Mouse (Mus musculus) ovary, postnatal 36 days (tissue): ENCODE measurements at regions not wholly inside any gene's neighbourhood (a gene's known extent, or its start where the extent isn't known, plus 50 kb on each side); places are given as distances from the start of the nearest gene placed in this dataset.
A peak's percentile ranks its signal among the peaks of the same experiment; 100 is the strongest.

Source experiments
- DNase-seq: peaks from one replicate; pipeline ENCODE4 v3.0.0; 2022; ENCODE audit warnings: low spot score, mixed read lengths

- DNase-seq, result no peak
These were observed 94.8 kb upstream of the Rap1b start for GRCm38 (mm10) chr10:117940441-117941265.

DNA sequence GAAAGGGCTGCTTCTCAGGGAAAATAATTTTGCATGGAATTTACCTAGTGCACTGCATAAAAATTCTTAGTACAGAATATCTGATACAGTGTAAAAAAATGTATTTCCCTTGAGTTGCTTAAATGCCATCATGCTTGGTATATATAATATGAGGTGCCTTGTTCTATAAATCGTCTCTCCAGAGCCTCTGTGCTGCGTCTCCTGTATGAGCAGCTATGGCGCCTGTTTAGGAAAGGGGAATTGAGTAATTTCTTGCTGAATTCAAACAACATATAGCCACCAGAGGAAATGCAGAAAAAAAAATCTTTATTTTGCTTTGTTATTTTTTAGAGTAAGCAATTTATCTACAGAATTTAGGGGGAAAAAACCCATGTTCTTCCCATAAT, 95.4 kb upstream of the Rap1b start:
- no peak for DNase-seq

DNA sequence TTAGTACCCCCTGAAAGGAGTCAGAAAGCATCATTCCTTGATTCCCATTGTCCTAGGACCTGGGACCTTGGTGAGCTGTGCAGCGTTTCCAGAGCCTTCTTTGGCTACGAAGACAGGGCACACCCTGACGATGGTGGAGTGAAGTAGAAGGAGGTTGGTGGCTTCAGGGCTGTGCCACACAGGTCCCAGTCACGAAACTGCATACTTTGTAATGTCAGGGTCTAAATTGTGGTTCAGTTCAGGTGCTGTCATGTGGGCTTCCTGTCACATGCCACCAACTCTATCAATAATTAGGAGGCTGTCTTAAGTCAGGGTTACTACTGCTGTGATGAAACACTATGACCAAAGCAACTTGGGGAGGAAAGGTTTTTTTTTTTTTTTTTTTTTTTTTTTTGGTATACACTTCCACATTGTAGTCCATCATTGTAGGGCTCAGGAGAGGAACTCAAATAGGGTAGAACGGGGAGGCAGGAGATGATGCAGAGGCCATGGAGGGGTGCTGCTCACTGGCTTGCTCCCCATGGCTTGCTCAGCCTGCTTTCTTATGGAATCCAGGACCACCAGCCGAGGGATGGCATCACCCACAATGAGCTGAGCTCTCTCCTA, 98.0 kb upstream of the Rap1b start:
- no peak for DNase-seq

GRCm38 (mm10) chr10:117947191-117947590, 101.4 kb upstream of the Rap1b start:
- DNase-seq, result no peak

DNA sequence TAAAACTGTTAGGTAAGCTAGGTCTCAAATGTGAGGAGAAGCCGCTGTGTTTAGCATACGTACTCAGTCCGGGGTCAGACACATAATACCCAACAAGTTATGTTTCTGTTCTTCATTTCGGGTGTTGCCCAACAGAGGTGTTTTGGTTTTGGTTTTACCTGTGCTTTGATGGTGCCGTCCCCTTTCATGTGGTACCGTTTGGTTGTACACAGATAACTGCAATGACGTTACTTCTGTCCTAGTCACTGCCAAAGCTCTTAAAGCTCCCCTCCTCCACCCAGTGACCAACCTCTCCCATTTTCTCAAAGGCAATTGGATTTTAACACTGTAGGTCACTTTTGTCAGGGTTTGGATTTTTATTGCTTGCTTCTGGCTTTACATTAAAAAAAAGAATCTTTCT, 102.1 kb upstream of the Rap1b start:
- no peak for DNase-seq

DNA sequence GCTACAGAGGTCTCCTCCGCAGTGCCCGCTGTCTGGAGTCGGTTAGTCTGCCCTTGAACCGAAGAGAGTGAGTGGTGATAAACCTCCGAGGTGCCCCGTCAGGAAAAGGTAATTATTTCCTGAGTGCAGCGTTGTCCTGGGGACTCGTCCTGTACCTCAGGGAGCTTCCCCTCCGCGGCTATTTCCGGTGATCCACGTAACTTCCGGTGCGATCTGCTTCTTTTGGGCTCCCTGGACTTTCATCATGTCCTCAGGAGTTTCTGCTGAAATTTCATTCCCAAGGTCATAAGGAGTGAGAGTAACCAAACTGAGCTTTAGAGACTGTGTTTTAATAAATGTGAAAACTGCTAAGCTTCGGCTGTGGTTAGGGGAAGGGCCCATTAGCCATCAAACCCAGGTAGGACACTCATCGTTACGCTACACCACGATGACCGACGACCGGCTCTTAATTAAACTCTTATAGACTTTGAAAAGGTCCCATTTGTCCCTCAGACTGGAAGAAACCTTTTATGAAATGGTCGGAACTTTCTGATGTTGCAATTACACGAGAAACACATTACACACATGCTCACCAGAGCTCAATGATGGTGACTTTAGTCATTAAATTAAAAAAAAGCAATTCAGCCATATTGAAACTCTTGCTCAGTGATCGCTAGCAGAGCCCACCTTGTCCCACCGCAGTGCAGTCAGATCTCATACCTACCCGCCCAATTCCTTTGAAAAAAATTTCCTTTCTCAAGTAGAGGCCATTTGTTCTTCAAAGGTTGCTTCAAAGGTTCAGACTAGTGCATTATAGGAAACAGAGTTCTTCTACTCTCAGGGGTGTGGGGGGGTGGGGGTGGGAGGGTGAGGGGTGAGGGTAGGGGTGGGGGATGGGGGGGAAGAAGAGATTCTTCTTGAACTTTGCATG, 106.5 kb upstream of the Rap1b start:
- DNase-seq, result peak; percentile 9

GRCm38 (mm10) chr10:117953026-117953711, 107.3 kb upstream of the Rap1b start:
- peak; percentile 27 for DNase-seq

DNA sequence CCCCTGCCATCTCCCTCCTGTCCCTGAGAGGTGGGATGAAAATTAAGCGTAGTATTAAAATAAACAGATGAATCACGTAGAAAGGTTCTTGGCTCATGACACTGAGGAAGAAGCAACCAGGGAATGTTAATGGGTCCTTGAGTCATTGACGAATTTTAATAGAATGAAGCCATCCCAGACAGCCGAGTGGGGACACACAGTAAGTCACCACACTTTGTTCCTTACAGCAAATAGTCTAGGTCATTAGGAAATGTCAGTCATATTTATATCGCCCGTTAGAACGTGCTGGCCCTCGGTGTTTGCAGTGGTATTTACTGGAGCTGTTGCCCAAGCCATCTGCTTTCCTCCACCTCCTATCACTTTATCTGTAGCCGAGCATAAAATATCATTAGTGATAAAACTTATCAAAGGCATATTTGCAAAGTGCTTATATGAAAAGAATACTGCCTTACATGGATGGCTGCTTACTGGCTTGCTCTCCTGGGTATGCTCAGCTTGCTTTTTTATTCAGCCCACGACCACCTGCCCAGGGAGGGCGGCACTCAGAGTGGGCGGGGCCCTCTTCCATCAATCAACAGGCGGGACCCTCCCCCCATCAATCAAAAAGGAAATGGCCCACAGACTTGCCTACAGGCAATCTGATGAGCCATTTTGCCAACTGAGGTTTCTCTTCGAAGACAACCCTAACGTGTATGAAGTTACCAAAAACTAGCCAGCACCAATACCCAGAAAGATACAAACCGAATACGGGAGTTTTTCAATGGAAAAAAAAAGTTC, 110.5 kb upstream of the Rap1b start:
- DNase-seq, result no peak

- DNase-seq, result no peak
These were observed 128.9 kb upstream of the Rap1b start for GRCm38 (mm10) chr10:117974706-117975105.

DNA sequence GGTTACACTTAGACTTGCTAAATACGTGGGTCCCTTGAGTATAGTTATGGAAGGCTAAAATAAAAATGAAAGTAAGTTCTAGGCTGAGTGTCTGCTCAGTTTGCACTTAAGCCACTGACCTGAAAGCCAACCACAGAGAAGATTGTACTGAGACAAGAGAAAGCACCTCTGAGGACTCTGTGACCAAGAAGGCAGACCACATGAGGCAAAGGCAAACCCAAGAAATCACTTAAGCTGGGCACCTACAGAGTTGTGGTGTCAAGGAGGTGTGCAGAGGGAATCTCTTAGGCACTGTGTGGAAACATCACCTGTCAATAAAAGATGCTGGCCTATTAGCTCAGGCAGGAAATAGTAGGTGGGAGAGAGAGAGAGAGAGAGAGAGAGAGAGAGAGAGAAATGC, 129.6 kb upstream of the Rap1b start:
- no peak for DNase-seq

DNA sequence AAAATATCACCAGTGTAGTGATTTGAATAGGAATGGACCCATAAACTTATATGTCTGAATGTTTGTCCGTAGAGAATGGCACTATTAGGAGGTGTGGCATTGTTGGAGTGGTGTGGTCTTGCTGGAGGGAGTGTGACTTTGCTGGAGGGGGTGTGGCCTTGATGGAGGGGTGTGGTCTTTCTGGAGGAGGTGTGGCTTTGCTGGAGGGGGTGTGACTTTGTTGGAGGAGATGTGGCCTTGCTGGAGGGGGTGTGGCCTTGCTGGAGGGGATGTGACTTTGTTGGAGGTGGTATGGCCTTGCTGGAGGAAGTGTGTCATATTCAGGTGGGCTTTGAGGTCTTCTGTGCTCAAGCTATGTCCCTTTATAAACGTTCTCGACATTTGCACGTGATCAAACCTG, 133.3 kb upstream of the Rap1b start:
- DNase-seq, result no peak

GRCm38 (mm10) chr10:117982611-117983210, 136.9 kb upstream of the Rap1b start:
- no peak for DNase-seq

- no peak for DNase-seq
These were observed 137.4 kb upstream of the Rap1b start for GRCm38 (mm10) chr10:117983271-117983670.

DNA sequence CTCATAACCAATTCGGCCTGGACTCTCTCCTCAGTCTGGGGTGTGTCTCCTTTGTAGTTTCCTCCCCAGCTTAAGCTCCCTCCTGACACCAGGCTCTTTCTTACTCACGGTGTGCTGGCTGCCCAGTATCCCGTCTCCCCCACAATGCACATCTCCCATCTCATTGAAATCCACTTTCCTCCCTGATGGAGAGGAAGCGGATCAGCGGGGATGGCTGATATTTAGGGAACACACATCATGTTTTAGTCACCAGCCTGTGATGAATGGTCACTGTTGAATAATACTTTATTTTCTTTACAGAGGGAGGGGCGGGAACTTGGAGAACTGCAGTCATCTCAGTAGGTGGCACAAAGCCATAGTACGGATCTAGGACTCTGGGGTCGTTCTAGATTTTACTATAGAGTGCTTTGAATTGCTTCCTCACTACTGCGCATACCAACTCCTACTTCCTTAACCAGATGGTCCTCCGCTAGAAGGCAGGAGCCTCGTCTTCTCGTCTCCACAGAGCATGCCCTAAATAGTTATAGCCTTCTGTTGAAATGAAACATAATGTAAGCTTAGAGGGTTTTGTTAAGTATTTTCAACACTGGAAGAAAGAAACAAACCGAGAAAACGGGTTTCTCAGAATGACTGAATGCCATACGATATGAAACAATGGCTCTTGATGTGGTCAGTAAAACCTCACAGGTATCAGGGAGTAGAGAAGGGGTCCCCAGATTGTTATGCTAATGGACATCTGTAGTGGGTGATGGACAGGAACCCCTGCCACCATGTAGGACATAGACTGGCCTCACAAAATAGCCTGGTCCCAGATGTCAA, 139.2 kb upstream of the Rap1b start:
- no peak for DNase-seq

DNA sequence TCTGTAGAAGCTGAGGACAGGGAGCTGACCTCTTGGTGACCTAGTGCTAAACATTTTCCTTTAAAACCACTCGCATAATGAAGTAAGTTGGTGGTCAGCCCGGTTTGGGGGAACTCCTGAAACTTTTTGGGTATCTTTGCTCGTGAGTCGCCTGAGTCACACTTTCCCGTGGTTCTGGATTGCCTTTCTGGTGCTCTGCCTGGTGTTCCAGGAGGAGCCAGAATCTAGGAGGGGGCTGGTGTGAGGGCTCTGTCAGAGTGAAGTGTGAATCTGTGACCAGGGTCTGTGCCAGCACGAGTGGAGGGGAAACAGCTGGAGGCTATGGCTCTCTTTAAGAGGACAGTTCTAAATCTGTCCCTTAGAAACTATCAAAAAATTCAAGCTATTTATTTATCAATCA, 141.8 kb upstream of the Rap1b start:
- no peak for DNase-seq

DNA sequence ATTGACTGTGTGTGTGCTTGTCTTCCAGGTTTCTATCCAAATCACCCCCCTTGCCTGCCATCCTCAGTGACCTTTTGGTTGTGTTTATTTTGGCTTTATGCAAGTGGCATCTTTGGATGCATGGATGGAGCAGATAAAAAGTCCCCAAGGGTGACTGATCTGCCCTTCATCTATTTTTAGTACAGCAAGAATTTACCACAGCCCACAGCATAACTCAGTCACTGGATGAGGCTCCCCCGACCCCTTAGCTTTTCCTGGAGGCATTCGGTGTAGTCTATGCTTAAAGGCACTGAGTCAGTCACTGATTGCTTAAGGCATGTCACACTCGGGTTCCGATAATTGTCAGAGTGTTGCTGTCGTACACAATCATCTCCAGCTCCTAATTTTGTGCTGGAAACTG, 142.2 kb upstream of the Rap1b start:
- no peak for DNase-seq

DNA sequence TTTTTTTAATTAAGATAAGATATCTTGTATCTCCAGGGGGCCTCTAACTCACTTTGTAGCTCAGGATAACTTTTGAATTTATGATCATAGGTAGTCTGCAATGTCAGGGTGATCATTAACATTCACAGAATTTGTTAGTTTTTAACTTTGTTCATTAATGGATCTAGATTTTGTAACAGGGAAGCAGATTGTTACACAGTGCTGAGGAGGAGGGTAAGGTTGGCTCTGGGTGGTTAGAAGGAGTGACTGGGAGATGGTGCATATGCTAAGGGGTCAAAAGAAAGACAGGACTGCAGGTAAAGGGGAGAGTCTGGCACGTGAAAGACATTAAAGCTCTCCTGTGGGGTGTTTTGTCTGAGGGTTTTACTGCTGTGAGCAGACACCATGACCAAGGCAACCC, 145.3 kb upstream of the Rap1b start:
- no peak for DNase-seq

DNA sequence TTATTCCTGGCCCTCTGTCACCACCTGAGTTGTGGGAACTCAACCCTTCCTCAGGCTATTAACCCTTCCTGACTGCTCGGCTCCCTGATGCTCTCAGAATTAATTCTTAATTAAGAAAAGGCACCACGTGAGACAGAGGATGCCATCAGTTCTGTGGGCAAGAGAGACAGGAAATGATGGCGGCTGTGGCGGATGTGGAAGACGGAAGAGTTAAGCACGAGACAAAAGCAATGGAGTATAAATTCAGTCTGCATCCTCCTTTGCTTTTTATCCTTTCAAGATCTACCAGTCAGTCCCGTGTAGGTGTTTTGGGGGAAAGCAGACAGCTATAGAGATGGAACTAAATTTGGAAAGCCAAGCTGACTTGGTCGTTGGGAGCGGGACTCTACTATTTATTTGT, 146.5 kb upstream of the Rap1b start:
- no peak for DNase-seq

DNA sequence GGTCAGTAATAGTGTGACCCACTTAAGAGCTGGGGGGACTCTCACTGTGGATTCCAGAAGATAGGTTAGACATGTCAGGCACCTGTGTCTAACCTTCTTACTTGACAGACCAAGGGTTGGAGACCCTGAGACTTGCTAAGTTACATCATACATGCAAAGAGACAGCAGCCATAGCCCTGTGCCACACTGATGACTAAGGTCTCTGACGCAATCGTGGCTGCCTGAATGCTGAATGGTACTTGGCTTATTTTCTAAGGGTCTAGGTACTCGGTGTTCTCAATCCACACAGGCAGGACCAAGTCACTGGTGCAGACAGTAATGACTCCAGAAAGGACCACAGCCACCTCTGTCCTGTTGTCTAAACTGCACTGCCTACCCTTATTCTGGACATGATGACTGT, 147.8 kb upstream of the Mdm1 start:
- no peak for DNase-seq

DNA sequence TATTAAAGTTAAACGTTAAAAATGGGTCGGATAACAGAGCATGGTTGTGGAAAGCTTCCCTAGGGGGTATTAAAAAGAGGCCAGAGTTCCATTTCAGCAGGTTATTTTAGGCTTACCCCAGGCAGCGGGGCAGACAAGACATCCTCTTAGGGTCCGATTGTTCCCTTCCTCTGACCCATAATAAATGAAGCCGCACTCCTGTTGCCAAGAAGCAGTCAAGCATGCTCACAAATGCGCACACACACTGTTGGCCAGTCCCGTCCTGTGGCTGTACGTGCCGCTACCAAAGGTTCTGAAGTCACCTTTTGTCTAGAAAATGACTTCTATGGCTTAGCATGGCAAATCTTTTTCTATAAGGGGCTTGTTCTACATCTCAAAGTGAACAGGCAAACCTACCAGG, 146.8 kb upstream of the Mdm1 start:
- DNase-seq, result no peak
